Mouse (Mus musculus) right cerebral cortex, postnatal 10 days (tissue): ENCODE measurements around the gene Dnhd1.
"Not testable (repeated sequence)": the region's sequence is repeated elsewhere in the genome, so short reads cannot be mapped to it uniquely, and the experiment has no call there.

Source experiments
- DNase-seq, 2 experiments: peaks; one replicate each; pipeline ENCODE4 v3.0.0; 2021; ENCODE audit warnings: low spot score in 2 of 2

Gene Dnhd1

DNA sequence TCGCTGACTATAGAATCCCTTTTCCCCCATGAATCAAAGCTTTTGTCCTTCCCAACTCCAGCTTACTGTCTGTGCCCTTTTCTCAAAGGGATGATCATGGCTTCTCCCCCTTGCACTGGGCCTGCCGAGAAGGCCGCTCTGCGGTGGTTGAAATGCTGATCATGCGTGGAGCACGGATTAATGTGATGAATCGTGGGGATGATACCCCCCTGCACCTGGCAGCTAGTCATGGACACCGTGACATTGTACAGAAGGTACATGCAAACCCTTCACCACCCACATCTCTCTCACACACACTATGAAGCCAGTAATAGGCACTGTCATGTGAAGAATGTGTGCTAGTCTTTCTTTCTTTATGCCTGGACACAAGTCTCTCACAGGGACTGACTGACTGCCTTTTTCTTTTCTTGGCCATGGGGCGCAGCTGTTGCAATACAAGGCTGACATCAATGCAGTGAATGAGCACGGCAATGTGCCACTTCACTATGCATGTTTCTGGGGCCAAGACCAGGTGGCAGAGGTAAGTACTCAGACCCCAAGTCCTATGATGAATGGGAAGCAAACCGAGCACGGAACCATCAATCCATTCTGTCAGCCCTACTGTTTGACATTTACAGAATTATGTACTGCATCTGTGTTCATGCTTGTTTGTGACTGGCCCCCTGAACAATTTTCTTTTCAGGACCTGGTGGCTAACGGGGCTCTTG is 89.6 kb downstream of the Dnhd1 start:
- peak in 1 of 2 experiments; percentile 31 for DNase-seq

DNA sequence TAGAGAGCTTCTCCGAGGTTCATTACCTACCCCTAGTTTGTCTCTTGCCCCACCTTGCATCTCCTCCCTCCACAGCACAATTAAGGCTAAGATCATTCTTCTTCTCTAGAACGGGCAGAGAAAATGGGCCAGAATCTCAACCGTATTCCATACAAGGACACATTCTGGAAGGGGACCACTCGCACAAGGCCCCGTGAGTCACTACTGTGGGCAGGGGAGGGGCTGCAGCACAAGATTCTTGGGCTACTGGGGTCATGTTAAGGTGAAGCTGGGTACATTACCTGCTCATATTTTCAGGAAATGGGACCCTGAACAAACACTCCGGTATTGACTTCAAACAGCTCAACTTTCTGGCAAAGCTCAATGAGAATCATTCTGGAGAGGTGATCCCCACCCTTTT is 90.2 kb downstream of the Dnhd1 start:
- peak in 1 of 2 experiments; percentile 20 for DNase-seq

DNA sequence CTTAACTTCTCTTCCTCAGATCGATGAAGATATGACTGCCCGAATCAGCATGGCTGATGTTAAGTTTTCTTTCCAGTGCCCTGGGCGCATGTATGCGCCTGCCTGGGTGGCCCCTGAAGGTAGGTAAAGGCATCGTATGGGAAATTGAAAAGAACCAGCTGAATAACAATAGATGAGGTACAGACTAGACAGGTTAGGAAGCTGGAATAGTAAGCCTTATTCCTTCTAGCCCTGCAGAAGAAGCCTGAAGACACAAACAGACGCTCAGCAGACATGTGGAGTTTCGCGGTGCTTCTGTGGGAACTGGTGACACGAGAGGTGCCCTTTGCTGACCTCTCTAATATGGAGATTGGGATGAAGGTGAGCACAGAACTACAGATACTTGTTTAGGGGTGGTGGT is 91.4 kb downstream of the Dnhd1 start:
- no peak for DNase-seq

DNA sequence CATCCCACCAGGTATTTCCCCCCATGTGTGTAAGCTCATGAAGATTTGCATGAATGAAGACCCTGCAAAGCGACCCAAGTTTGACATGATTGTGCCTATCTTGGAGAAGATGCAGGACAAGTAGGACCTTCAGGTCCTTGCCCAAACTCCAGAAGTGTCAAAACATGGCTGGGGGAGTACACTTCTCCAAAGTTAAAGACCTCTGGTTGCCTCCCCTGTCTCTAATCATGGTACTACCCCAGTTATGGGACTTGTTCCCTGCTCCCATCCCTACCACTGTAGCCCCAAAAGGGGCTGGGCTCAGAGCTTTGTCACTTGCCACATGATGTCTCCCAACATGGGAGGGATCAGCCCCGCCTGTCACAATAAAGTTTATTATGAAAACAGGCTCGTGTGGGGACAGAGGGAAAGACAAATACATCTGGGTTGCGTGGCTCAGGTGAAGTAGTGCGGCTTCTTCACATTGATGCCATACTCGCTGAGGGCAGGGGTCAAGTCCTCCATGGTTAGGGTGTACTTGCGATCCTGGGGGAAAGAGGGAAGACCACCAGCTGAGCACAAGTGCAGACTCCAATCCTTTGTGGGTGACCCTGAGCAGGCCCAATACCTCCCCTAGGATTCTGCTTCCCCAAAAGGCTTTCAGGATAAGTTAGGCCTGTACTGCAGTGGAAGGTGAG is 92.0 kb downstream of the Dnhd1 start:
- DNase-seq: not testable (repeated sequence)

DNA sequence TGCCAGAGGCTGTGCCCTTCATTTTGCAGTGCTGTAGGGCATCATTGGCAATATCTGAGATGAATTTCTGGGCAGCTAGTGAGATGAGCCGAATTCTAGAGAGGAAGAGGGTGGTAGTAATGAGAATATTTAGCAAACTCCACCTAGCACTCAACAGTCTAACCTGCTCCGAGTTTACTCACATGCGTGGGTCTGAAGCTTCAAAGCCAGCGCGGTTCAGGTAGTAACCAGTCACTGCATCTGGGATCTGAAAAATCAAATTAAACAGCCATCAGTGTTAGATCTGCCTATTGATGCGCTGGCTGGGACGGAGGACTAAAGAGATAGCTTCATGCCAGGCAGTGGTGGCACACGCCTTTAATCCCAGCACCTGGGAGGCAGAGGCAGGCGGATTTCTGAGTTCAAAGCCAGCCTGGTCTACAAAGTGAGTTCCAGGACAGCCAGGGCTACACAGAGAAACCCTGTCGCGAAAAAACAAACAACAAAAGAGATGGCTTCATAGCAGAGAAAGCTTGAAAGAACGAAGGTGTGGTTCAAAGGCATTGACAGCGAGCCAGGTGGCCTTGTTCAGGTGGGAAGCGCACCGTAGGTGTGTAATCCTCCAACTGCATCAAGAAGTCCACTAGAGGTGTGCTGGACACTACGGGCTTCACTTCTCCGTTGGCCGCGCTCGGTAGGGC is 92.8 kb downstream of the Dnhd1 start:
- DNase-seq: not testable (repeated sequence)

DNA sequence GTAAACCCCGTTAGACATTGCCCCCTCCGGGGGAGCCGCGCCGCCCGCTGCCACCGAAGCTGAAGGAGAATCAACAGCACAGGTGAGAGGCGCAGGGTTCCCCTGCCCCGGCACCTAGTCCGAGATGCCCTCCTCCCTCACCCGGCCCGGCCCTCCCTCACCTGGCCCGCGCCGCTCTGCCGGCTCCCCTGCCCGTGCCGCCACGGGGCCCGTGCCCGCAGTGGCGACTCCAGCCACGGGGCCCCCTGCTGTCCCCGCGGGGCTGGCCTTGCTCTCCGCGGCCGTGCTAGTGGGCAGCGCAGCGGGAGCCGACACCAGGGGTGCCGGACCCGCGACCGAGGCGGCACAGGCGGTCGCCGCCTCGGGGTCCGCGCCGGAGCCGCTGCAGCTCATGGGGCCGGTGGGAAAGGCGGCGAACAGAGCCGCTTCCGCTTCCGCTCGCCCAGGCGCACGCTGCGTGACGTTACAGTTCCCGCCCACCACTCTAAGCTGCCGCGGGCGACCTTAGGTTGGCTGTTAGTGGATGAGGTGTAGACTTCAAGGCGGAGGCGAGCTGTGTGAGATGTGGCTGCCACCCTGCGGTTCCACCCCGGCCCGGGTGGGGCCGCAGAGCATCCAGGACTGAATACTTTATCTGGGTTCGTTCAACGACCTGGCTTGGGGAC is 93.4 kb downstream of the Dnhd1 start, which contains the start of gene Taf10:
TSS of gene Taf10 (minus strand) at position 436 of the 665 bp plus-strand sequence.
- peak; percentile 92 to 93 for DNase-seq

DNA sequence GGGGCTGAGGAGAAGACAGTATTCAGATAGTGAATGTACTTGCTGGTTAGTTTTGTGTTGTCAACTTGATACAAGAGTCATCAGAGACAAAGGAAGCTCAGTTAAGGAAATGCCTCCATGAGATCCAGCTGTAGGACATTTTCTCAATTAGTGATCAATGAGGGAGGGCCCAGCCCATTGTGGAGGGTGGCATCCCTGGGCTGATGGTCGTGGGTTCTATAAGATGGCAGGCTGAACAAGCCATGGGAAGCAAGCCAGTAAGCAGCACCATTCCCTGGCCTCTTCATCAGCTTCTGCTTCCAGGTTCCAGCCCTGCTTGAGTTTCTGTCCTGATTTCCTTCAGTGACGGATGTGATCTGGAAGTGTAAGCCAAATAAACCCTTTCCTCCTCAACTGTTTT is 97.1 kb downstream of the Dnhd1 start:
- no peak for DNase-seq

DNA sequence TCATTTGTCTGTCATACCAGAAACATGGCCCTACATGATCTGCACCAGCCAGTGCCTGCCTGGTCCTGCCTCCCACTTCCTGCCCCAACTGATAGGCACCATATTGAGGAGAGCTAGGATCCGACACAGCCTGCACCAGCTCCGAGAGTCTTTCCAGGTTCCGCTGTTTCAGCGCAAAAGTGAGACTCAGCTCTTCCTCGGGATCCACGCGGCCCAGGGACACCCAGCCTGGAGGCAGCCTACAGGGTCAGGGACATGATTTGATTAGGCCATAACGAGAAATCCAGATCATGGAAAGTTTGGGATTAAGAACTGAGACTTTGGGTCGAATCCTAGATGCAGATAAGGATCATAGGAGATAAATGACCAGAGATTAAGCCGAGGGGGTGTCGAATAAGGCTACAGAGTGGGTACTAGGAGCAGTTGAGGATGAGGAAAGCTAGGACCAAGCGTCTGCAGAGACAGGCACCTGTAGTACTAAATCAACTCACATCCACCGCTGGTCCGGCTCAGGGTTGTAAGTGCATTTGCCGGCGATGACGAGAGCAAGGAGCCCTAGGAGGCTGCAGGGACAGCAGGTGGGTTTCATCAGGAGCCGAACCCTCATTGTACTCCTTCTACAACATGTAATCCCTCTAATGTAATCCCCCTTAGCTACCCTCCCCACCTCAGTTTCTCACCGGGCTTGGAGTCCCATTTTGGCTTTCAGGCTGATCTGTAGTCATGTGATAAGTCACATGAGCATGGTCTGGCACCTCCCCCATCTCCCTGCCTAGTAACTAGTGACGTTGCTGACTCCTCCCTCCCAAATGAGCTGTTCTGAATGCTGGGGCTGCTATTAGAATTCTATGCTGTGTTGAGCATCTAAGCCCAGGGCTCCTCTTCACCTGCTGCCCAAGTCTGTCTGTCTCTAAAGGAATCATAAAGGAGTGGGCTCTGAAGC is 101.1 kb downstream of the Dnhd1 start, which contains the start of gene Tpp1:
TSS of gene Tpp1 (minus strand) at position 745 of the 943 bp plus-strand sequence.
- DNase-seq: peak; percentile 96 to 97

DNA sequence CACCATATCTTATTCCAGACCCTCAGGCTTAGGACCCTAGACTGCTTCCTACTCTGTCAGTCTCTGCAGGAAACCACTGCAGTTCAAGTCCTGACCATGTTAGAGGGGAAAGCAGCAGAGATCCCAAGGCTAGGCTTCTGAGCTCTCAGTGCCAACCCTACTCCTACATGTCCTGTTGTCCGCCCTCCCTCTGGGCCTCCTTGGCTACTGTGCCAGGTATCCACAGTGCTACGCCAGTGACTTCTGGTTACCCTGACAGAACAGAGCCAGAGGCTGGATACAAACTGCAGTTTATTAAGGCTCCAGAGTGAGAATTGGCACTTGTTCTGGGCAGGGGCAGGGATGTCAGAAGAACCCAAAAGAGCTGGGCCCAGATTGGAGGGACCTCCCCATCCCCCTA is 102.1 kb downstream of the Dnhd1 start:
- DNase-seq: no peak

DNA sequence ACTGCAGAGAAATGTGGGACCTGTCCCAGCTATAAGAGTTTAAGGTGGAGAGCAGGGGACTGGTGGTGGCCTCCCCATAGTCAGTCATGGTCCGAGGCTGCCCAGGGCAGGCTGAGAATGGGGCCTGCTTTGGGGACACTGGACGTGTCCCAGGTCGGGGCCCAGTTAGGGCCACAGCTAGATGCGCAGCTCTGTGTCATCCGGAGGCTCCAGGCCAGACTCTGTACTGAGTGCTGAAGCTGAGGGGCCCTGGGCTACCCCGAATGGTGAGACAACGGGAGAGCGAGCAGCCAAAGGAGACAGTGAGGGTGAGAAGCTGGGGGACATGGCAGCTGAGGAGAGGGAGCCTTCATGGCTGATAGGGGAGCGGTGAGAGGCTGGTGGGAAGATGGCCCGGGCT is 102.7 kb downstream of the Dnhd1 start:
- DNase-seq: no peak

DNA sequence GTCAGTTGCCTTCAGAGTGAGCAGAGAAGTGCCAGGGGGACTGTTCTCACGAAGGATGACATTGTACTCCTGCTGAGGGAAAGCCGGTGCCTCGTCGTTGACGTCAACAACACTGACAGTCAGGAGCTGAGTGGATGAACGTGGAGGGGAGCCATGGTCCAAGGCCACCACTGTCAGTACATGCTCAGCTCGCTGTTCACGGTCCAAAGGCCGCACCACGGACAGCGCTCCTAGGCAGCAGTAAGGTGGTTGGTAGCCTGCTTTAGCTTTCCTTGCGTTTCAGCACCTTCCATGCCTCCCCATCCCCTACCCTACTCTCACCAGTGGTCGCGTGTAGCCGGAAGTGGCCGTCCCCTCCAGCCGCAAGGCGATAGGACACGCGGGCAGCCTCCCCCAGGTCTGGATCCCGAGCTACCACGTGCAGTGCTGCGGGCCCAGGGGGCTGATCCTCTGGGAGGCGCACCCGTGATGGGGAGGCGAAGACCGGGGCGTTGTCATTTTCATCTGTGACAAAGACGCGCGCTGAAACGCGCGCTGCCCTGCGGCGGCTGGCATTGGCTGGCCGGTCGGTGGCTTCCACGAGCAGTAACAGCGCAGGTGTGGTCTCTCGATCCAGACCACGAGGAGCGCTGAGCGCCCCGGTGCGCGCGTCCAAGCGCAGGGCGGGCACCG is 111.3 kb downstream of the Dnhd1 start:
- no peak for DNase-seq

DNA sequence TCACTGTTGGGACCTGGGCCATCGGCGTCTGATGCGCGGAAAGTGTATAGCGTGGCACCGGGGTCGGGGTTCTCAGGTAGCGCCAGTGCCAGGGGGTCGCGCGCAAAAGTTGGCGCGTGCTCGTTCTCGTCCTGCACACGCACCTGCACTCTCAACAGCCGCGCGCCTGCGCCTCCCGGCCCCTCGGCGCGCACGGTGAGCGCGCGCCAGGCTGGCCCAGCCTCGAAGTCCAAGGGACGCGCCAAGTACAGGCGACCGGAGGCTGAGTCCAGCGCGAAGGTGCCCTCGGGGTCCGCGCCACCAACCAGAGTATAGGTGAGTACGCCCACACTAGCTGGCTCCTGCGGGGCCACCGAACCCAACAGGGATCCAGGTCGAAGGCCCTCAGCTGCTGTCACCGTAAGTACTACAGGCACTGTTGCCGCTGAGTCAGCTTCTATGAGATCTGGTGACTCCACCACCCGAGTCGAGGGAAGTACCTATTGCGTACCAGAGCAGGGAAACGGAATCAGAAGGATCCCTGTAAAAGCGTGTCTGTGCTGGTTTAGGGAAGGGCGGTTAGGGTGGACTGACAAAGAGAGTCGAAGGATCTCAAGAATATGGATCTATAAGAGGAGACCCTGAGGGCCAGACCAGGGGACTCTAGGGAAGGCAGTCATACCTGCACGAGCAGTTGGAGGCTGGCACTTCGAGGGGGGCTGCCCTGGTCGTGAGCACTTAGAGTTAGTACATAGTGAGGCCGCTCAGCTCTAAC is 112.1 kb downstream of the Dnhd1 start:
- DNase-seq: no peak

DNA sequence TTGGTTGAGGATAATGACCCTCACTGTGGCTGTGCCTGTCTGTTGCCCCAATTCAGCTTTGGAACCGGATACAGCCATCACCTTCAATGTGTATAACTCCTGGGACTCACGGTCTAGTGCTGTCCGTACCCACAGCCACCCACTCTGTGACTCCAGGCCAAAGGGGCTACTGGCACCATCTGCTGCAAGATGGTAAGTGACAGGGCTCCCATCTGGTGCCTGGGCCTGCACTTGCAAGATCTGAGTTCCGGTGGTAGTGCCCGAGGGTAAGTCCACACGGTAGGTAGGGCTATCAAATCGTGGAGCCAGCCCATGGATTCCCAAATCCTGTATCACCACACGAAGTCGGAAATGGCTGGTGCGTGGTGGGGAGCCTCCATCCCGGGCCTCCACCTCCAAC is 113.7 kb downstream of the Dnhd1 start:
- DNase-seq: no peak

DNA sequence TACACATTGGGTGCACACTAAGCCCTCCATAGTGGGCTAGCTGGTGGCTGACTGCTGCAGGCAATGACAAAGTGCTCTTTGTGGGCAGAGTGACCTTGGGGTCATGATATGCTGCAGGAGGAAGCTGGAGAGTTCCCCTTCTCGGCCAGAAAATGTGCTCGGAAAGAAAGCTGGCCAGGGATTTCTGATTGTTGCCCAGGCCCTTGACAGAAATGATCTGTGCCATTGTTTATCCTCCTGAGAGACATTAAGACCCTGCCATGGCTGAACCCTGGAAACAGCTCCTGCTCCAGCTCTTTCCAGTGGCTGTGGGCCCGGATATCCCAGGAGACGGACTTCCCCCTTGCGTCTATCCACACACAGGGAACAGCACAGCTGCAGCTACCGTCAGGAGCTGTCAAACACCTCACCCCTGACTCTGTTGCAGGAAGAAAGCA is 117.1 kb downstream of the Dnhd1 start:
- no peak for DNase-seq

DNA sequence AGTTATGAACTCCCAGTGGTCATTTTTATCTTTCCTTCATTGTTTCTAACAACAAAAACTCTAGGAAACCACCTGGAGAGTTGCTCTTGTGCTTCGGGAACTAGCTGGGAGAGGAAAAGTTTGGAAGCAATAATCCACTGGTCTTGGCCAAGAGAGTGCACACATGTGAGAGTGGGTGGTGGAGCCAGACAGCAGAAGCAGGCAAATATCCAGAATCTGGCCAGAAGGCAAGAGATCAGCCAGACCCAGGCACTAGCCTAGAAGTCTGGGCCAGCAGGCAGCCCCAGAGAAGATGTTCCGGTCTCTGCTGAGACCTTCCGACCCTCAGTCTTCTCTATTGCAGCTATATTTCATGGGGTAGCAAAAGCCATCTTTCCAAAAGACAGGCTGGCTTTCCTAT is 119.3 kb downstream of the Dnhd1 start:
- DNase-seq: no peak
